Mouse (Mus musculus) left cerebral cortex, postnatal 25 days (tissue): ENCODE measurements at regions not wholly inside any gene's neighbourhood (a gene's known extent, or its start where the extent isn't known, plus 50 kb on each side); places are given as distances from the start of the nearest gene placed in this dataset.

Experiments
- DNase-seq, 2 experiments: peaks; one replicate each; pipeline ENCODE4 v3.0.0; 2022; ENCODE audit warnings: low spot score in 2 of 2, mixed read lengths in 1 of 2
- intact Hi-C: fragments of 180-260 bp; cut with DNase I; formaldehyde crosslinking; loops from one replicate; pipeline ENCODE4 v1.15.1; 2025

DNA sequence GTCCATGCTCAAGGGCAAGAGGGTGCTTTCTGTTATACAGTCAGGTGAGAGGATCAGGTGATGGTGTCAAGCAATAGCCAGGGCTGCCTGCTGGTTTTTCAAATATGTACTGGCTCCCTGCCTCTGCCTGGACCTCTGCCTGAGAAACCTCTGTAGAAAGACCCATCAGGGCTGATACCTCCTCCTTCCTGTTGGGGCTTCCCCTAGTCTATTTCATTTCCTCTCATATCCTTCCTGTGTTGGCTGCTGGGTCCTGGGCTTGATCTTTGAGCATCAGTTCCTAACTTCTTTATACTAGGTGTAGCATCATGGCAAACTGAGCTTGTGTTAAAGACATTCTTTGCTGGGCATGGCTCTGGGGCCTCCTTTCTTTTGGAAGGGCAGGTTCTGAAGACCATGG, 89.5 kb downstream of the Tmem38b start:
- DNase-seq: no peak

DNA sequence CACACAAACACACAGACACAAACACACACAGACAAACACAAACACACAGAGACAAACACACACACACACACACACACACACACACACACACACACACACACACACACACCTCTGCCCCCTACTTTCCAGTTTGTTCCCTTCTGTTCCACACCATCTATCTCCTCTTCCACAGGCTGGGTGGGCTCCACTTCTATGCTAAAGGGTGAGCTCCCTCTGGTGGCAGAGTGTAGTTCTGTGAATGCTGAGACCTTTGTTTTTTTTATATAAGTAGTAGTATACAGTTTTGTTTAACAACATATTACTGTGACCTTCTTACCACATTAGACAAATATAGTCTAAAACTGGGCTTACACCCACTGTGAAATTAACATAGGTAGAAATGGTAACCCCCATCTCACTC, 93.3 kb downstream of the Tmem38b start:
- DNase-seq: peak; percentile 58
- intact Hi-C loops: loop anchor here (1.0 to 5.0 kb wide), 2 partner anchors 34 to 182 kb away; no protein-coding TSS in a partner anchor

More for the DNA sequence above, 89.5 kb downstream of the Tmem38b start:
- intact Hi-C loops: loop anchor here (5.0 kb wide), 1 partner anchor 178 kb away; no protein-coding TSS in a partner anchor

DNA sequence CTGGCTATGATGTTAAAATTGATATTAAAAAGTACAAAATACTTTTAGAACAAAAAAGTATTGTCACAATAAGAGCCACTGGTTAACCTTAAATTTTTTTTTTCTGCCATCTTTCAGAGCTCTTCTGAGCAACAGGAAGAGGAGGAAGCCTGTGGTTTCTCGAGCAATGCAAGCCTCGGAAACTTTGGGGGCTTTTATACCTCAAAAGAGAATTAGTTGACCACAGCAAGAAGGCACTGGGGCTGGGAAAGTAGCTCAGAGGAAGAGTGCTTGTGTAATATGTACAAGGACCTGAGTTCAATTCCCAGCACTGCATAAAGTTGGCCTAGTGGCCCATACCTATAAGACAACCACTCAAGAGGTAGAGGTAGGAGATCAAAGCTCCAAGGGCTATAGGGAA, 94.7 kb downstream of the Tmem38b start:
- intact Hi-C loops: no loop called here

DNA sequence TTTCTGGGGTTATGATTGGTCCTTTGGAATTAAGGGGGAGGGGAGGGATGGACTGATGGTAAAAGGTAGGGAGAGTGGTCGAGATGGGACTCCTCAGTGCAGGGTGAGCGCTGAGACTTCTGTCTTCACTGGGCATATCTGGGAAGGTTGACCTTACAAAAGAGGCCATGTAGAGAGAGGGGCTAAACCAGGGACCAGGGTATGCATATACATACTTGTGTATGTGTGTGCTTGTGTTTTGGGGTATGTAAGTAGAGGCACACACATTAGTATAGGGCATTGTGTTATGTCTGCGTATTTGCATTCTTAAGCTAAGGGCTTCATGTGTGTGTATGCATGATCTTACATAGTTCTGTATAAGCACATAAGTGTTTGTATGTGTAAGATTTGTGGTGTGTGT, 105.2 kb downstream of the Tmem38b start:
- DNase-seq: no peak
- intact Hi-C loops: loop anchor here (1.0 kb wide), 2 partner anchors 1014 to 1309 kb away; partner anchors contain the start of gene Zfp462

More for the DNA sequence above, 94.7 kb downstream of the Tmem38b start:
- DNase-seq: no peak

DNA sequence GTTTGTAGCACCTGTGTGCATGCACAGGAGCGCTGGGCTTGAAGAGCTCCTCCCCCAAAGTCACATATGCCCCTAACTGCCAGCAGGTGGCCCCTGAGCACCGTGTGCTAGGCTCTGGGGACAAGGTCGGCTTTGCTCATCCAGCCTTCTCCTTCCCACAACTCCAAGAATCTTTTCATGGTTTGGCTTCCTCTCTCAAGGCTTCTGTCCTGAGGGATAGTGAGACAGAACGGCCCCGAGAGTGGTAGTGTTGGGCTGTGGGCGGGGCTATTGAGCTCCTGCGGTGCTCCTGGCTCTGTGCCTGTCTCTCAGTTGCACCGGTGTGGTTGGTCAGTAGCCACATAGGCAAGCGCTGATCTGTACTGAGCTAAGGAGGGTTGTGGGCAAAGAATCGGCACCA, 105.7 kb downstream of the Tmem38b start:
- intact Hi-C loops: loop anchor here (1.0 kb wide), 2 partner anchors 1014 to 1309 kb away; partner anchors contain the start of gene Zfp462
- peak; percentile 58 to 70 for DNase-seq

DNA sequence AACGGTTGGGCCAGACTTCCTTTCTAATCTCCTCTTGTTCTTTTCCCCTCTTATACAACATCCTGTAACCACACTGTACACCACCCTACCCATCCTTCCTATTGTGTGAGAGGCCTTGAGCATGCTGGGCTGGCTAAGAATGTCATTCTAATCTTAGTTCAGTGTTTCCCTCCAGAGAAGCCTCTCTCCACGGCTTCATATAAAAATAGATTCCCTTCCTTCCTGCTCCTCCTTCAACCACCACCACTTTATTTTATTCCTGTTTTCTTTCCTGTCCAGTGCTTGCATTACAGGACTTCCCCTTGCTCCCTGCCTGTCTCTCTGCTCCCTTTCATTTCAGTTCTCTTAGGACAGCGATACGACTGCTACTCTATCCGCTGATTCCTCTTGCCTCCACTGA, 109.5 kb downstream of the Tmem38b start:
- DNase-seq: peak in 1 of 2 experiments; percentile 50
- intact Hi-C loops: loop anchor here (1.0 kb wide), 1 partner anchor 1011 kb away; no protein-coding TSS in a partner anchor

DNA sequence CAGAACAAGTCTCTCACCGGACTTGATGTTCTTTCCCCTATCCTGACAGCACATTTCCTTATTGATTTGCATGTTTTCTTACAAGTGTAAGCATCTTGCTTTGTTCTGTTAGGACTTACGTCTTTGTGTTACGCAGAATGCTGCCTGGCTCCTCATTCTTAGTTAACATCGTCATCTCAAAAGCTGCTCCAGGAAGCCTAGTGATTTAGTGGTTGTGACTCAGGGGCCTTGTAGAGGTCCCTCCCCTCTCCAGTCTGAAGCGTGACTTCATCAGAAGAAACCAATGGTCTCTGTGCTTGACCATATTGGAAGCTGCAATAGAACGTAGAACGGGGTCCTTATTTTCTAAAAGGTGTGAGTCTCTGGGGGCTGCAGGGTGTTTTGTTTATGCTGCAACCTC, 122.9 kb downstream of the Tmem38b start:
- no peak for DNase-seq
- intact Hi-C loops: no loop called here

DNA sequence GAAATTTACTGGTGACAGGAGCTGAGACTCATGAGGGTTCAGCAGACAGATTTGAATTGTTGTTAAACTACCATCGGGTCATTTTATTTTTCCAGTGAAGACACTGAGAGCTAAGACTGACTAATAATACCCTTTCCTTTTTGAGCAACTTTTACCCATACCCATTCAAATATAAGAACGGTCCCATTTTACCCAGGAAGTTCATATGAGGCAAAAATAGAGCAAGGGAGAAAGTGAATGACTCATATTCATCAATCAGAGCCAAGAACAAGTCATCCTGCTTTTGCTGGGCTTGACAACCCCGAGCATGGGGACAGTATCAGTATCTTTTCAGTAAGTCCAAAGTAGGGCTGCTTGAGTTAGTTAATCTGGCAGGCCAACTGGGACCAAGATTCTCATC, 123.3 kb downstream of the Tmem38b start:
- intact Hi-C loops: no loop called here
- DNase-seq: no peak

DNA sequence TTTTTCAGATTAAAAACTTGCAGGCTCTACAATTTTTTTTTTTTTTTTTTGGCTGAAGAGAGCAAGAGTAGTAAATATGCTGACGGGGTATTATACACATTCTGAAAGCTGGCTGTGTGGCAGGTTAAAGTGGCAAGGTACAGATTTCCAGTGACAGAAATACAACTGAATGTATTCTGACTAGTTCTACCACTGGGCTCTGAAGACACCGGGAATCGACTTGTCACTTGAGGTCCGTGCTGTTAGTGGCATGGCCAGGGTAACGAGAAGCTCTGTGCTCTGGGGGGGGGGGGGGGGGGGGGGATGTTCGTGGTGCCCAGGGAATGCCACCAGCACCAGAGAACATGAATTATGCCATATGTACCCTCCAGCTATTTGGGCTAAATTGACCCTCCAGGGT, 124.7 kb downstream of the Tmem38b start:
- no peak for DNase-seq
- intact Hi-C loops: no loop called here

DNA sequence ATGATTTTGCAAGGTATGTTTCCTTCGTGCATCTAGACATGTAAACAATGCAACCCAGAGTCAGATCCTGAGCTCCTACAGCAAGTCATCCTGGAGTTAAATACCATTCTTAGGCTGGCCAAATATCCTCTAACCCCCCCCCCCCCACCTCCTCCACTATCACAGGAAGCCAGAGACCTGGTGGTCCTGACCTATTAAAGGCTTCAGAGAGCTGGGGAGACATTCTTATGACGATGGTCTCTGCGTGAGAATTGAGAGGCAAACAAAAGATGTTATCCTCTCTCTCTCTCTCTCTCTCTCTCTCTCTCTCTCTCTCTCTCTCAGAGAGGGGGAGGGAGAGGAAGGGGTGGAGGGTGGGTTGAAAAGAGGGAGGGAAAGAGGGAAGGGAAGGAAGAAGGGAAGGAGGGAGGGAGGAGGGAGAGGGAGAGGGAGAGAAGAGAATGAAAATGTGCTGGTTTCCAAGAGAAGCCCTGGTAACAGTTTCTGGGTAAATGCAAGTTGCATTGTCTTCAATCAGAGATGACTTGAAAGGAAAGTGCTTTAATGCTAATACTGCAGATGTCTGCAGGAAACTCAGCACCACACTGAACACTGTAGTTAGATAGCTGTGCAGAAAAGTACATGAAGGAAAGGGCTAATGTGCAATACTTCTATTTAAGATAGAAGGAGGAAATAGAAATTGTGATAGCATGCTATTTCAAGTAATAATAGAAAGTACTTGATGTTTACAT, 125.3 kb downstream of the Tmem38b start:
- no peak for DNase-seq
- intact Hi-C loops: no loop called here

DNA sequence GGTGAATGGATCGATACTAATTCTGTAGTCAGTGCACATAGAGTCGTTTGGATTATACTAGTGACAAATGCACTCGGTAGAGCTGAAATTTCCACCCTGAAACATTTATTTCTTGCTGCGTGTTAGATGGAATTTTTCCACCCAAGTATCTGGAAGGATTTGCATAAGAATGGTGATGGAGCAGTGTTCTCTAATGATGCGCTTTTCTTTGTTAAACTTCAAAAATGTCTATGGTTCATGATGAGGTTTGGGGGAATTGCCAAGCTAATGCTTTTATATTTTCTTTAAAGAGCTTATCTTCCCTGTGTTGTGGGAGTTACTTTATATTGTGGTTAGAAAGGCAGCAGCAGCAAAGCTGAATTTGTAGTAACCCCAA, 125.9 kb downstream of the Tmem38b start:
- DNase-seq: no peak
- intact Hi-C loops: no loop called here

DNA sequence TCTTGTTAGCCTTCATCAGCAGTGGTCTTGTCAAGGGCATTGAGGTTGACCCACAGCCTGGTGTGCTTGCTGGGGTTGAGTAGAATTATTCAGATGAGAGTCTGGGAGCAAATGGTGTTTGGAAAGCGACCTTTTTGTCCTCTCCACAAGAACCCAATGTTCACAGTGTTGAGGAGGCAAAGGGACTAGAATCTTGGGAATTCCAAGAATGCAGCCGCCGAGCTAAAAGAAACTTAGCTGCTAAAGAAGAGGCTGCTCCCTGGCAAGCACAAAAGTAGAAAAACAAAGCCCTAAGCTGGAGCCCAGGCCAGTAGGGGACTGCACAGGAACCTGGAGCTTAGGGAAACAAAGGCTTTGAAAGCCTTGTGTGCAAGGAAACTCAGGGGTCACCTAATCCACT, 126.4 kb downstream of the Tmem38b start:
- DNase-seq: no peak
- intact Hi-C loops: no loop called here

DNA sequence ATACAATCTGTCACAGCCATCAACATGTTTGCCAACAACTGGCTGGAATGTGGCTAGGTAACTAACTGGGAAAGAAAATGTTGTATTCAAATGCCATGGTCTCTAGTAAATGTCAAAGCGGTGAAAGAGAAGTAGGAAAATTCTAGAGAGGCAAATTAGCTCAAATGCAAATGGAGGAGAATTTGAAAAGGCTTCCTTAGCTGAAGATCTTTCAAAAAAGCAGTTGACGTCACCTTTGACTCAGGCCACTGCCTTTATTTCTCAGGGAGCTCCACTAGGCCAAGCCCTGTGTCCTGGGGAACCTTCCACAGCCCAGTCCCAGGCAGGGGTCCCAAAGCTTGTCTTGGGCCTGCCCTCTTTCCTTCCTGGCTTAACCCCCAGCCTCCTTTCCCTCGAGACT, 136.6 kb downstream of the Tmem38b start:
- intact Hi-C loops: no loop called here
- DNase-seq: no peak

DNA sequence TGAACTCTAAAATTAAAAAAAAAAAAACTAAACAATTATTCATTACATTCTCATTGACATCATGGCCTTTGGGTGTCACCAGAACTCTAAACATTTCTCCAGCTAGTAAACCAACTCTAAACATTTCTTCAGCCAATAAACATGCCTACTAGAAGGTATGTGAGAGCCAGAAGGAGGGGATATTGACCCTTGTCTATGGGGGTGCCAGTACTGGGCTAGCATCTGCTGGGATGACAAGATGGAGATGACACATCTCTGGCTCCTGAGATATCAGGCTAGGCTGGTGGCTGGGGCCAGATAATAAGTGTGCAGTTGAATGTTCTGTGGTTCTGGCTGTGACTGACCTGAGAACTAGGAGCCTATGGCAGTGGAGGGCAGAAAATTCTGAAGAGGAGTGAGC, 144.6 kb downstream of the Tmem38b start:
- DNase-seq: no peak
- intact Hi-C loops: no loop called here

DNA sequence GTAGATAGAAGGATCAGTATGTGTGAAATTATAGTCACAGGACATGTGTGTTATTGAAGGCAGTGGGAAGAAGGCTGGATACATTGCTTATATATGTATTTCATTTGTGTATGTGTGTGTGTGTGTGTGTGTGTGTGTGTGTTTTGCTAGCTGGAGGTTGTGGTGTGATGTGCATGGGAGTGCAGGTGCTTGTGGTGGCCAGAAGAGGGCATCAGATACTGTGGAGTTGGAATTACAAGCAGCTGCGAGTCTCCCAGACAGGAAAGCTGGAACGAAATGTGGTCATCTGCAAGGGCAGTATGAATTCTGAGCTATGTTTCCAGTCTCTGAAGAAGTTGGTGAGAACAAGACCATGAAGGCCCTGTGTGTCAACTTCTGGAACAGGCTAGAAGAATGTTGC, 145.1 kb downstream of the Tmem38b start:
- no peak for DNase-seq
- intact Hi-C loops: no loop called here

DNA sequence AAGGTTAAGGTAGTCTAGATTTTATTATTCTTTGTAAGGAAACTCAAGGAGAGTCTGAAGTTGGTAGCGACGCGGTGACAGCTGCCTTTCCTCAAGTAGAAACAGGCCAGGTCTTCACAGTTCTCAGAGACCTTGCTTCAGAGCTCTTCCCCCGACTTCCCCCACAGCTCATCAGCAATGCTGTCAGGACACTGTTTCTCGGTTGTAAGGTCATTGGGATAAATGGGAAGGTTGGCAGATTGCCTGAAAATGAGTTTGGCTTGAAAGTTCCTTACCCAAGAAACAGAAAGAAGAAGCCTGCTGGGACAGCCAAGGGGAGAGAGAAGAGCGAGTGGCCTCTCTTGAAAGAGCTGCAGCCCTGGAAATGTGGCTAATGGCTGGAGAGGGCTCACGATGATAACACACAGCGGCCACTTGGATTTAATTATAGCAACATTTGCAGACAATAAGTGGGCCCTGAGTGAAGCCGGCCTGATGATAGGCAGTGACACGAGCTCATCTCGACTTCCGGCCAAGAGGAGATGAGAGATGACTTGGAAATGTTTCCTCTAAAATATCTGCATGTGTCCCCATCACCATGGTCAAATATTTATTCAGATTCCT, 150.3 kb downstream of the Tmem38b start:
- intact Hi-C loops: no loop called here
- DNase-seq: no peak

DNA sequence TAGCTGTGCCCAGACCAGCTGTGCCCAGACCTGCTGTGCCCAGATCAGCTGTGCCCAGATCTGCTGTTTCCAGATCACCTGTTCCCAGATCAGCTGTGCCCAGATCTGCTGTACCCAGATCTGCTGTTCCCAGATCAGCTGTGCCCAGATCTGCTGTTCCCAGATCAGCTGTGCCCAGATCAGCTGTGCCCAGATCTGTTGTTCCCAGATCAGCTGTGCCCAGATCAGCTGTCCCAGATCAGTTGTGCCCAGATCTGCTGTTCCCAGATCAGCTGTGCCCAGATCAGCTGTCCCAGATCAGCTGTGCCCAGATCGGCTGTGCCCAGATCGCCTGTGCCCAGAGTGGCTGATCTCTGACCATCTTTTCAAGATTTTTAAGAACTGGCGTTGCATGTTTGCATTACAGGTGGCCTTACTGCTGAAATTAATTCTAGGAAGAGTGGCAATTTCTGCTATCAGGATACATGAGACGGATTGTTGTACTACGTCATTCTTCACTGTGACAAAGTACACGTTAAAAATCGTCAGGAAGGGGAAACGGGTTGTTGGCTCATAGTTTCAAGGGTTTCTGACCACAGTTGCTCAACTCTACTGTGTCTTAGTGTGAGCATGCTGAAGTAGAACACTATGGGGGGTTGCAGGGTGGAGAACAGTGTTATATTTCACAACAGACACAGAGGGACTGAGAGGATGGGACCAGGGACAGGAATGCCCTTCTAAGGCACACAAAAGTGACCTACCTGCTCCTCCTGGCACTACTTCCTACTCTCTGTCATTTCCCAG, 160.9 kb downstream of the Tmem38b start:
- no peak for DNase-seq
- intact Hi-C loops: no loop called here

DNA sequence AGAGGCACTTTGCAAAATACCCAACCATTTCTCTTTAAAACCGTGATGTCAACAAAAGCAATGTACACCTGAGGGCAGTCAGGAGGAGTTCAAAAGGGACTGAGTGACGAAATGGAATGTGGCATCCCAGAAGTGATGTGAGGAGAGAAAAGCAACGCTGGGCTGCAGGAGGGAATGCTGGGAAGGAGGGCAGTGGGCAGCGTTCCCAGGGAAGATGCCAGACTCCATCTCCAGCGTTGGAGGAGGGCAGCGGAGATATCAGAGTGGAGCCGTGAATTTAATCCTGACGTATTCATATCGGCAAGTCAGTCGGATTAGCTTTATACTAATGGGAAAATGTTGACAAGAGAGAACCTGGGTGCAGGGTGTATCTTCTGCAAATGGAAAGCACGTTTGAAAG, 161.7 kb downstream of the Tmem38b start:
- no peak for DNase-seq
- intact Hi-C loops: no loop called here

DNA sequence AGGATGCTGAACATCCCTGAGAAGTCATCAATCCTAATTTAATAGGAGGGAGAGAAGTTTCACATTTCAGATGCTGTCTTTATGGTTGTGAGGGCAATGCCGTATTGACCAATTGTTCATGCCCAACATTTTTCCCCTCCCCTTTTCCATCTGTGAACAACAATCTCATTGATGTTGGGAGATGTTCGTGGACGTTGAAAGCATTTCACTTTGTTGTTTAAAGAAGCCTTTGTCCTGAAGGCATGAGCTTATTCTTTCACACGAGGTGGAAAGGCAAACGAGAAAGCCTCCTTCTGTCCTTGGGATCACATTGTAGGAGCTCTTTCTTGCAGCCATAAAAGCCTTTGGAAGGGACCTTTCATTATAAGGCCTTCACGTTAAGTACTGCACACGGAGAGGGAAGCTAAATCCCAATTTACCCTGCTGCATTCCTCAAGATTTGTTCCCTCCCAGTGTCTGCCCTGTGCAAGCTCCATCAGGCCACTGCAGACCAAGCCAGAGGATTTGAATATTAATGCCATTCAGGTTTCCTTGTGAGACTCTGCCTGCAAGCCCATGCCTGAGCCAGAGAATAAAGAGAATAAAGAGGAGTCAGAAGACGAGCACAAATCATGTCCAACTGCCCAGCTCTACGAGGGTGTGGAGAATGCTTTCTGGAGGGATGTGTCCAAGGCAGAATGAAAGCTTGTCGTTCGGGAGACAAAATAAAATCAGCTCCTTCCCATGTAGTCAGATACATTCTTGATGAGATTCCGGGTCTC, 195.4 kb downstream of the Tmem38b start:
- no peak for DNase-seq
- intact Hi-C loops: no loop called here

DNA sequence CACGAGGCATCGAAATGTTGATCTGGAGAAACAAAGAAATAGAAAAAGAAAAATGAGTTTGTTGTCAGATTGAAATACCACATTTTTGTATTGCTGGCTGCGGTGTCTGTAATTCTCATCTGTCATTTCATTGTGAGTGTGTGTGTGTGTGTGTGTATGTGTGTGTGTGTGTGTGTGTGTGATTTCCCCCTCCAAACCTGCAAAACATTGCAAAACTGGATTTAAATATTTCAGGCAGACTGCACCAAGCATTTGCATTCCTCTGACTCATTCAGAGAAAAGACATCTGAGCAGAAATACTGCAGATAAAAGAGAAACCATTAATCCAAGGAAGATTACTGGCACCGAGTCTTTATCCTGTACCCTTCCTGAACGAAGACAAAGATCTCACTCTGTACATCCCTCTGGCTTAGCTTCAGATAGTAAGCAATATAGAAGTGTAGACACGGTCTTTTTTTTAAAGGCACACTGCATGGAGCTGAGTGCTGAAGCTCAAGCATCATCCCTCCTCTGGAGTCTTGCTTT, 196.1 kb downstream of the Tmem38b start:
- peak; percentile 41 to 58 for DNase-seq
- intact Hi-C loops: no loop called here
